Mouse (Mus musculus) ES-Bruce4 (cell line): ENCODE data around the gene Hipk4. TPM values are rescaled to one million over a fixed set of nuclear protein-coding genes. Genes with fewer than 3 reads are reported as not detected.

Source experiments
- H3K27ac ChIP-seq: 2 replicates; pipeline ENCODE4 v1.5.1; 2012; ENCODE audit warnings: low read length, inconsistent platforms; ENCODE audit not compliant: insufficient read depth
- H3K27me3 ChIP-seq: 2 replicates; pipeline ENCODE4 v1.6.1; 2012; ENCODE audit warnings: mild to moderate bottlenecking, low read length, inconsistent platforms; ENCODE audit not compliant: control insufficient read depth, poor library complexity, insufficient read depth, severe bottlenecking
- H3K36me3 ChIP-seq: 2 replicates; pipeline ENCODE4 v1.6.1; 2012; ENCODE audit warnings: inconsistent platforms, mild to moderate bottlenecking, low read length, moderate library complexity; ENCODE audit not compliant: control insufficient read depth, poor library complexity, insufficient read depth, severe bottlenecking
- H3K4me1 ChIP-seq: one replicate; pipeline ENCODE4 v1.8.1; 2011; ENCODE audit warnings: low read length; ENCODE audit not compliant: control insufficient read depth, insufficient read depth
- H3K4me3 ChIP-seq: 2 replicates; pipeline ENCODE4 v1.5.1; 2011; ENCODE audit warnings: low read depth, mild to moderate bottlenecking, low read length
- H3K9ac ChIP-seq: 2 replicates; pipeline ENCODE4 v1.6.1; 2012; ENCODE audit warnings: low read depth, mild to moderate bottlenecking, inconsistent platforms; ENCODE audit not compliant: poor library complexity, severe bottlenecking
- H3K9me3 ChIP-seq: replicated peaks from 2 replicates; pipeline ENCODE4 v1.6.1; 2012; ENCODE audit warnings: mild to moderate bottlenecking, low read length, inconsistent platforms; ENCODE audit not compliant: control insufficient read depth, poor library complexity, insufficient read depth, severe bottlenecking
- CTCF ChIP-seq: IDR thresholded peaks from one replicate; pipeline ENCODE4 v1.8.1; 2011; ENCODE audit warnings: low read depth, low read length
- EP300 ChIP-seq: IDR thresholded peaks from 2 replicates; pipeline ENCODE4 v1.6.1; 2011; ENCODE audit warnings: low read depth, low read length; ENCODE audit not compliant: insufficient read depth
- POLR2A ChIP-seq: IDR thresholded peaks from one replicate; pipeline ENCODE4 v1.8.1; 2011; ENCODE audit warnings: low read length; ENCODE audit not compliant: insufficient read depth
- polyA plus RNA-seq: library from polyadenylated mRNA; stranded (reverse); fragments of >200 nt; gene quantifications from 2 replicates; pipeline ENCODE4 v1.2.4, GENCODE M21; 2011; ENCODE audit warnings: low read depth; ENCODE audit not compliant: missing spikeins, insufficient read depth, insufficient read length

Gene Hipk4
- polyA plus RNA-seq, 1 experiment: 1.5 TPM

DNA sequence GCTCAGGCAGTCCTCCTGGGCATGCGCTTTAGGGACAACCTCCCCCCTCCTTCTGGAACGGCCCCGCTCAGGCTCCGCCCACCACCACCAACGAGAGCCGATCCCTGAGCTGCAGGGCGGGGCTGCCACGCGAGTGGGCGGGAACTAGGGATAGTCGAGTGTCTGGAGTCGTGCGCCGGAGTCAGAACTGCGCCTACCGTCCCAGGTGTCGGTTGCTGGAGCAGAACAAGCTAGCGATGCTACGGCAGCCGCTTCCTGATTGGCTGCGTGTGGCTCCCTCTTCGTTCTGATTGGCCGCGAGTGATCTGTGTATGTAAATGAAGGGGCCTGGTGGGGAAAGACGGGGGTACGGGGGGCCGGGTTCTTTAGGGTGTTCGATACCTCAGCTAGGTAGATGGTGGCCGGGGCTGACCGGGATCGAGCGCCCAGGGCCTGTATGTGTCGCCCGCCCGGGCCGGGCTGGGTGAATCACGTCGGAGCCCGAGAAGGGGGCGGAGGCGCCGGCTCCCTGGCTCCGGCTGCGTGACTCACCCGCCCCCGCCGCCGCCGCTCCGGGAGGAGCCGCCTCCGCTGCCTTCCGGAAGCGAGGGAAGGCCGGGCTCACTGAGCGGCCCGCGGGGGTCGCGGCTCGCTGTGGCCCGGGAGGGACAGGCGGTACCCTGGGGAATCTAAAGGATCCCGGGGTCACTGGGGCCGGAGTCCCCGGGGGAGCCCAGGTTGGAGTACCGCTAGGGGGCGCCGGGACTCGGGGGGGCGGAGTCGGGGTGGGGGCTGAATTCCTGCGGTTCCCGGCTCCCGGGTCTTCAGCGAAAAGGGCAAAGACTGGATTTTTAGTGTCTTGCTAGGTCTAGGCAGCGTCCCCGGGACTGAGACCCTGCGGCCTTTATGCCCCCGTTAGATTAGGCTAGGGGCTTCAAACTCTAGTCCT is 36.0 kb upstream of the Hipk4 start, which contains the start of gene Sertad1:
Sertad1 (plus strand) TSS at position 141 of the 928 bp plus-strand sequence.
- TF ChIP-seq POLR2A (peak; percentile 100), EP300 (0 out of 2 replicates have a peak, but pooled peaks have one; percentile 22), CTCF (no peak)
- peak within 1 kb of the TSS; percentile 97 for H3K9ac ChIP-seq
- peaks cover 2% of the 10 kb centered on the region; the same call in 1 of the 2 replicates for H3K36me3 ChIP-seq
- H3K9me3 ChIP-seq: no peaks in the 10 kb centered on the region
- peaks cover 12% of the 10 kb centered on the region for H3K4me1 ChIP-seq
- H3K27ac ChIP-seq: peak within 1 kb of the TSS; percentile 85
- H3K4me3 ChIP-seq: peak within 1 kb of the TSS; percentile 61
- H3K27me3 ChIP-seq: no peaks in the 10 kb centered on the region

GRCm38 (mm10) chr7:27487740-27488268 is 35.3 kb upstream of the Hipk4 start:
- peak overlapping the region; percentile 97 for H3K9ac ChIP-seq
- H3K27me3 ChIP-seq: no peaks in the 10 kb centered on the region
- H3K4me1 ChIP-seq: peaks cover 12% of the 10 kb centered on the region
- peaks cover 2% of the 10 kb centered on the region; the same call in 1 of the 2 replicates for H3K36me3 ChIP-seq
- TF ChIP-seq POLR2A (no peak), CTCF (no peak), EP300 (no peak)
- no peaks in the 10 kb centered on the region for H3K9me3 ChIP-seq
- peak overlapping the region; percentile 61 for H3K4me3 ChIP-seq
- H3K27ac ChIP-seq: peak overlapping the region; percentile 85

DNA sequence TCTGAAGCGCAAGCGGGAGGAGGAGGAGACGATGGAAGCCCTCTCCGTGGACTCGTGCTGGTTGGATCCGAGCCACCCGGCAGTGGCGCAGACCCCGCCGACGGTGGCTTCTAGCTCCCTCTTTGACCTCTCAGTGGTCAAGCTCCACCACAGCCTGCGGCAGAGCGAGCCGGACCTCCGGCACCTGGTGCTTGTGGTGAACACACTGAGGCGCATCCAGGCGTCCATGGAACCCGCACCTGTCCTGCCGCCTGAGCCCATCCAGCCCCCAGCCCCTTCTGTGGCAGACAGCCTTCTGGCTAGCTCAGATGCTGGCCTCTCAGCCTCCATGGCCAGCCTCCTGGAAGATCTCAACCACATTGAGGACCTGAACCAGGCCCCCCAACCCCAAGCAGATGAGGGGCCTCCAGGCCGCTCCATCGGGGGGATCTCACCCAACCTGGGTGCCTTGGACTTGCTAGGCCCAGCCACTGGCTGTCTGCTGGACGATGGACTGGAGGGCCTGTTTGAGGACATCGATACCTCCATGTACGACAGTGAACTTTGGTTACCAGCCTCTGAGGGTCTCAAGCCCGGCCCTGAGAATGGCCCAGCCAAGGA is 33.7 kb upstream of the Hipk4 start:
- peak overlapping the region; percentile 56 for H3K9ac ChIP-seq
- H3K27me3 ChIP-seq: no peaks in the 10 kb centered on the region
- H3K36me3 ChIP-seq: peaks cover 2% of the 10 kb centered on the region; the same call in 1 of the 2 replicates
- H3K4me3 ChIP-seq: 0 out of 2 replicates have a peak overlapping the region, but pooled peaks have one; percentile 0
- peaks cover 12% of the 10 kb centered on the region for H3K4me1 ChIP-seq
- H3K9me3 ChIP-seq: no peaks in the 10 kb centered on the region
- TF ChIP-seq CTCF (no peak), POLR2A (no peak), EP300 (no peak)
- H3K27ac ChIP-seq: no peak overlapping the region

DNA sequence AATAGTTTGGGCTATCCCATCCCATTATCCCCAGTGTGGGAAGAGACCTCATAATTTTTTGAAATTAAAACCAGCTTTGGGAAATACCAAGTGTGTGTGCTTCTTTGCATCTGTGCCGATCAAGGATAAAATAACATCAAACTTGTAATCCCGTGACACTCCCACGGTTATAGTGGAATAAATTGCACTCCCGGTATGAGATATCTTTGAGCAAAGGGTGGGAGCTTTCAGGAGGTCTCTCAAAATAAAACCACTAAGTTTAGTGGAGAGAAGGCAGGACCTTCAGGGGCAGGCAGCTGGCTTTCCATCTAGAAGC is 32.9 kb upstream of the Hipk4 start:
- H3K4me3 ChIP-seq: peak overlapping the region; percentile 49
- H3K9ac ChIP-seq: peak overlapping the region; percentile 56
- peak overlapping the region; percentile 75 for H3K27ac ChIP-seq
- TF ChIP-seq CTCF (no peak), EP300 (no peak), POLR2A (no peak)
- no peaks in the 10 kb centered on the region for H3K27me3 ChIP-seq
- H3K4me1 ChIP-seq: peaks cover 12% of the 10 kb centered on the region
- H3K36me3 ChIP-seq: peaks cover 2% of the 10 kb centered on the region; the same call in 1 of the 2 replicates
- no peaks in the 10 kb centered on the region for H3K9me3 ChIP-seq

- H3K4me1 ChIP-seq: peaks cover 12% of the 10 kb centered on the region
Observed at GRCm38 (mm10) chr7:27490543-27491329, 32.3 kb upstream of the Hipk4 start.

More at GRCm38 (mm10) chr7:27490543-27491329, 32.3 kb upstream of the Hipk4 start:
- Histone ChIP-seq H3K4me3 (peak overlapping the region; percentile 65), H3K27me3 (no peaks in the 10 kb centered on the region), H3K9me3 (no peaks in the 10 kb centered on the region), H3K9ac (peak overlapping the region; percentile 56), H3K36me3 (peaks cover 2% of the 10 kb centered on the region; the same call in 1 of the 2 replicates), H3K27ac (peak overlapping the region; percentile 82)
- TF ChIP-seq EP300 (no peak), CTCF (peak; percentile 41)
